Mouse (Mus musculus): ENCODE data around the gene Tent4b. TPM values are rescaled to one million over a fixed set of nuclear protein-coding genes. Genes with fewer than 3 reads are reported as not detected.

Gene Tent4b
- total RNA-seq, 2 experiments from 2014 or later = 15.7 to 19.4 TPM

DNA sequence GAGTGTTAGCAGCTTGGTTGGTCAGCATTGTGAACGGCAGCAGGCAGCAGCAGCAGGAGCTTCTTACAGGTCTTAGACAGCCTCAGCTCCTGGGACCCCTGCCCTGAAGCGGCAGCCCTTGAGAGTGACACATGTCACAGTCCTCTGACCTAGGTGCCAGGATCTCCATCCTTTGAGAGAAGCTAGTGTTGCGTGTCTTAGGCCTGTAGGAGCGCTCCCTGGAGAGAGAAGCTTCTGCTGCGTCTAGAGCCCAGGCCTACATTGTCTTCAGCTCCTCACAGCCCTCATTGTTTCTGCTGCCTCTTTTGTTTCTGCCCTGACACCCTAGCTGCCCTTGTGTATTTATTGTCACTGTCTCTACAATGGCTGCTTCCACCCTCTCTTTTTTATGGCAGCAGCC is 26.3 kb downstream of the Tent4b start:
- no peak for DNase-seq
- intact Hi-C loops (cut with DNase I) = no loop called here

DNA sequence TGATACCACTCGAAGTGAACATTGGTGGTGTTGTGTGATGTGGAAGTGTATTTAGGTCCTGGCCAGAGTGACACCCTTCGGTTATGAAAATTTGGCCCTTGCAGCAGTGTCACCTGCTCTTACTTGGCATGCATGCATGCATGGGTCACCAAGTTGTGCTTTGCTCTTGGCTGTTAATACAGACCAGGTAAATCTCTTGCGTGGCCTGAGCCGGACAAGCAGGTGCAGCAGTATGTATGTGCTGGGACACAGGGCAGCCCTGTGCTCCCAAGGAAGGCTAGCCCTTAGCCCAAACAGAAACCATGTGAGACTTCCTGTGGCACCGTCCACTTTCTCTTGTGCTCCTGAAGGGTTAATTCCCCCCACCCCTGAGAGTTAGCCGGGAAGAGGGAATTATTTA is 28.8 kb downstream of the Tent4b start:
- peak in 1 of 2 experiments; percentile 12 for DNase-seq
- intact Hi-C loops (cut with DNase I) = no loop called here

- no peak for DNase-seq
- intact Hi-C loops (cut with DNase I) = no loop called here
Measured at GRCm38 (mm10) chr8:88228286-88228685, 29.3 kb downstream of the Tent4b start.

DNA sequence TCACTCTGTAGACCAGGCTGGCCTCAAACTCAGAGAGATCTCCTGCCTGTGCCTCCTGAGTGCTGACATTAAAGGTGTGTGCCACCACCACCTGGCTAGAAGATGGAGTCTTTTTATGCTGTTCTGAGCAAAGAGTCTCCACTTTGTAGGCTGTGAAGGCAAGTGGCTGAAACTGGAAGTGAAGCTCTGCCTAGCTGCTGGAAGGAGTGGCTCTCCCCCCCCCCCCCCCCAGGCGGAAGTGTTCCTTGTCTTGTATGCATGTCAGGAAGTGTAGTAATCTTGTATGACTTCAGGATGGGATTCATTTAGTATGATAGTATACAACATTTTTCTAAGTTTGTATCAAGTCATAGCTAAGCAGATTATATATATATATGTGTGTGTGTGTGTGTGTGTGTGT is 29.8 kb downstream of the Tent4b start:
- intact Hi-C loops (cut with DNase I) = no loop called here
- DNase-seq = no peak

DNA sequence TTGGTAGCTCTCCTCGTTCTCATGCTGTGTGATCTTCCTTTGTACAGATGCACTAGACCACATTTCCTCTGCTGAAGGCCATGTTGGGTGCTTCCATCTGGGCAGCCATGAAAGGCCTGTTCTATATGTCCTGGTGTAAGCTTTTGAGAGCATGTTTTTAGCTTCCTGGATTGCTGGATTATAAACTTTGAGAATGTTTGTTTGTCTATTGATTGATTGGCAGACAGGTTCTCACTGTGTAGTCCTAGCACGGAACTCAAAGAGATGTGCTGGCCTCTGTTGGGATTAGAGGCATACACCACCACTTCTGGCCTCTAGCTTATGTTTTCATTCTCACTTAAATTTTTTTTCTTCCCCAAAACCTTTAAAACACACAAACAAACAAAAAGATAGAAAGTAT is 37.7 kb downstream of the Tent4b start:
- DNase-seq = no peak
- intact Hi-C loops (cut with DNase I) = no loop called here

DNA sequence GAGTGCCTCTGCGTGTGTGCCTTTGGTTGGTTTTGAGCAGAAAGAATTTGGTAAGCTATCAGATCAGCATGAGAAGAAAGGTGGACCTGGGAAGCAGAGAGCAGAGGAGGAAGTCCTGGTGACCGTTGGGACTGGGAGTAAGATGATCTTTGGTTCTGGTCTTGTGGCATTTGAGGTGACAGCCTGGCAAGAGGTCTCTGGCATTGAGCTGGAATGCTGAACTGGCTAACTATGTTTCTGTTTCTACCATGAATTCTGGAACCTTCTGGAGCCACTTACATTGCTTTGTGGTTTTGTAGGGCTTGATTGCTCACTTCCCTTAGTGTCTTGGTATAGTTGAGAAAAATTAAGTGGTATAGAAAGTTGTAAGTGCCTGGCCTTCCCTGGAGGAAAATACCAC is 38.6 kb downstream of the Tent4b start:
- no peak for DNase-seq
- intact Hi-C loops (cut with DNase I) = no loop called here

DNA sequence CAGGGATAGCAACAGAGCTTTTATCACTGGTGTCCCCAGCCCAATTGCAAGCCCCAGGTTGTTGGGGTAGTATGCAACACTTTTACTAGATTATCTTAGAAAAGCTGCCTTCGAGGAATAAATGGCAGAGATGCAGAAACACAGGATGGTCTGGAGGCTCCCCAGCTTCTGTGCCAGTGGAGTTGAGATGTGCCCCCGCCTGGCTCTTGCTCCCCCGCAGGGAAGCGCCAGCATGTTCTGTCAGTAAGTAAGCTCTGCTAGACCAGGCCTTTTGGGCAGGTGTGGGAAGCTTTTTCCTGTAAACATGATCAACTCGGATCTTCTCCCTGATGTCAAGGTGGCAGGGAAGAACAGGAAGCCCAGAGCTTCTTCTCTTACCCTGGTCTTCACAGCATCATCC is 40.3 kb downstream of the Tent4b start:
- intact Hi-C loops (cut with DNase I) = no loop called here
- DNase-seq = no peak

GRCm38 (mm10) chr8:88241871-88242270 is 42.9 kb downstream of the Tent4b start:
- intact Hi-C loops (cut with DNase I) = loop anchor here (5.0 kb wide), 2 partner anchors 75 to 125 kb away; partner anchors contain the start of gene Cnep1r1
- no peak for DNase-seq

DNA sequence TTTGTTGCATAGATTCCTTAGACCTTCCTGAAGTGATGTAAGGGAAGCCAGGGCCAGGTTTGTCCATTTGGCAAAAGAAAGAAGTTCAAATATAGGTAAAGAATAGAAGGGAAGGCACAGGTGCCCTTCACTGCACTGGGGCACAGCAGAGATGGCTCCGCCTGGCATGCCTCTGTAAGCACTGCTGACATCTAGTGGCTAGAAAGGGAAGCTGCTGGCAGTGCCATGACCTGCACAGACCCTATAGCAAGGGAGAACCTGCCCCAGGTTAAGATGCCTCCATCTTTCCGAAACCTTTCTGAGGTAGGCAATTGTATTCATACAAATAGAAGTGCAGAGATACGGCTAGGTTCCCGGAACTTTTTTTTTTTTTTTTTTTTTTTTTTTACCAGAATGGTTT is 45.3 kb downstream of the Tent4b start:
- DNase-seq = peak; percentile 71 to 76
- intact Hi-C loops (cut with DNase I) = loop anchor here (2.0 to 5.0 kb wide), 3 partner anchors 43 to 127 kb away; partner anchors contain the start of gene Cnep1r1

- intact Hi-C loops (cut with DNase I) = no loop called here
- DNase-seq = peak; percentile 40 to 65
Measured at GRCm38 (mm10) chr8:88252791-88253190, 53.8 kb downstream of the Tent4b start.

DNA sequence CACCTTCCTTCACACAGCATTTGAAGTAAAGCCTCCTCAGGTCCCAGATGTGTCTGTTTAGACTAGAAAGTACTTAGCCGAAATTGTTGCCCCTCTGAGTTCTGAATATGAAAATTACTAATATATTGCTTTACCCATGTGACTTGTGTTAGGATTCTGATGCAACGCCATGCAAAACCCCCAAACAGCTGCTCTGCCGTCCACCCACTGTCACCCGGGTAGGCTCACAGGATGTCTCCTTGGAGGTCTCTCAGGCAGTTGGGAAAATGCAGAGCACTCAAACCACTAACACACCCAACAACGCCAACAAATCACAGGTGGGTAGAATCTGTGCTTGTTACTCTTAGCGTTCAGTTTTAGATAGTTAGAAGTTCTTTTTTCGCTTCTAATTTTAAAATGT is 55.9 kb downstream of the Tent4b start:
- no peak for DNase-seq
- intact Hi-C loops (cut with DNase I) = no loop called here

GRCm38 (mm10) chr8:88258024-88258423 is 59.0 kb downstream of the Tent4b start:
- DNase-seq = no peak
- intact Hi-C loops (cut with DNase I) = no loop called here

DNA sequence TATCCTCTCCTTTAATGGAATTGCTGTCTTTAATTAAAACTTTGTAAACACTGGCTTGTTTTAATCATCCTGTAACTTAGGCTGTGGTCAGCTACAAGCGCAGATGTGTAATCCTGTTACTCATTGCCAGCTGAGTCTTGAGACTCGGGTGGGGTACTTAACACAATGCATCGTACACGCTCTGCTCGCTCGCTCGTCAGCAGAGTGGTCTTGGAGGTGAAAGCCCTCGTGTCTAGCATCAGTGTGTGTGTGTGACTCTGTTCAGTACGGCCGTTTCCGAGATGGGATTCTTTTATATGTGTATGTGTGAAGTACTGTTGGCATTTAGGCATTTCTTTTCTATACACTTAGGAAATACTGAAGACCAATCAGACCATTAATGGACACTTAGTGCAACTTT is 59.5 kb downstream of the Tent4b start:
- intact Hi-C loops (cut with DNase I) = no loop called here

DNA sequence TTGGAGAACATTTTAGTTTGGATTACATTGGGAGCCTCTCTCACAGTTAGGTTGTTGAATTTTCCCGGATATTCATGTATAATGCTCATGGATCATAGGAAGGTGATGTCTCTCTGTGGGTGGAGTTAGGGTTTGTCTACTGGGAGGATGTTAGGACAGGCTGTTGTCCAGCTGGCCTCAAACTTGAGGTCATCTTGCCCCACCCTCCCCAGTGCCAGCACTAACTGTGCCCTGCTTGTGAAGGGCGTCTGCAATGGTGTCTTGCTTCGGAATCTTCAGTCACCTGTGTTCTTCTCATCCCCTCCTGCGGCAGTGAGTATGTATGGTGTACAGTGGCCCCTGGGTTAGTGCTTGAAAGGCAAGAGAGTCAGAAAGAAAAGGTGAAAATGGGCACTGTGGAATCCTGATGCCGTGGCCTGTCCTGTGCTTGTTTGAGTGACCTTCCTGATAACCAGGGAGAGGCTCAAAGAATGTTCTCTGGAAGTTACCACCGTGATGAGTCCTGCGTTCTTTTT is 61.5 kb downstream of the Tent4b start:
- intact Hi-C loops (cut with DNase I) = no loop called here
- DNase-seq = no peak

More for the DNA sequence above, 59.5 kb downstream of the Tent4b start:
- DNase-seq = no peak

DNA sequence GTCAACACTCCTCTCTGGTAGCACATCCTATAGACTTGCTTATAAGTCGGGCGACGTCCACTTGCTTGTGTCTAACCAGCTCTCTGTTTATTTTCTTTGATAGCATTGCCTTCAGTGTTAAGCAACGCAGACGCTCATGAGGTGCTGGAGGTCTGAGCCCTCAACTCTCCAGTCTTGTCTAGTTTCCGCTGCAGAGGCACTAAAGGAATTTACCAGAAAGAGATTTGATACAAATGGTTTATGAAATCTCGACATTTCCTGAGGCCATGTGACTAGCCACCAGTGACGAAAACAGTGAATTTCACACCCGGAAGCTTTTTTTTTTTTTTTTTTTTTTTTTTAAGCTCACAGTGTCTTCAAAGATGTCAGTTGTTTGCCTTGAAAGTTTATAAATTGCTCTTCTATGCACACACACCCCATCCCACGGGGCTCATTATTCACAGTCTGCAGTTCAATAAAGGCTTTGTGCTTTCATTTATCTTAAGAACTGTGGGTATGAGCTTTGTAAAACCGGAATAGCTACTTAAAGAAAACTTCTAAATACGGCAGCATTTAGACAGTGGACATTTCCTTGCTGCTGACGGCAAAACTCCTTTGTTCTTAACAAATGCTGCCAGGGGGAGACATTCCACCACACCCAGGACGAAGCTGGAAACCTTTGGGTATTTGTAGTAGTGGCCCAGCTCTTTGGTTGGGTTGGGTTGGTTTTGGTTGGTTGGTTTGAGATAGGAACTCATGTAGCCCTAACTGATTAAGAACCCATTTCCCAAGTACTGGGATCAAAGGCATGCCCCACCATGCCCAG is 64.0 kb downstream of the Tent4b start:
- intact Hi-C loops (cut with DNase I) = no loop called here
- no peak for DNase-seq

- intact Hi-C loops (cut with DNase I) = loop anchor here (5.0 kb wide), 1 partner anchor 437 kb away; no protein-coding TSS in a partner anchor
Measured at GRCm38 (mm10) chr8:88265511-88265910, 66.5 kb downstream of the Tent4b start.

DNA sequence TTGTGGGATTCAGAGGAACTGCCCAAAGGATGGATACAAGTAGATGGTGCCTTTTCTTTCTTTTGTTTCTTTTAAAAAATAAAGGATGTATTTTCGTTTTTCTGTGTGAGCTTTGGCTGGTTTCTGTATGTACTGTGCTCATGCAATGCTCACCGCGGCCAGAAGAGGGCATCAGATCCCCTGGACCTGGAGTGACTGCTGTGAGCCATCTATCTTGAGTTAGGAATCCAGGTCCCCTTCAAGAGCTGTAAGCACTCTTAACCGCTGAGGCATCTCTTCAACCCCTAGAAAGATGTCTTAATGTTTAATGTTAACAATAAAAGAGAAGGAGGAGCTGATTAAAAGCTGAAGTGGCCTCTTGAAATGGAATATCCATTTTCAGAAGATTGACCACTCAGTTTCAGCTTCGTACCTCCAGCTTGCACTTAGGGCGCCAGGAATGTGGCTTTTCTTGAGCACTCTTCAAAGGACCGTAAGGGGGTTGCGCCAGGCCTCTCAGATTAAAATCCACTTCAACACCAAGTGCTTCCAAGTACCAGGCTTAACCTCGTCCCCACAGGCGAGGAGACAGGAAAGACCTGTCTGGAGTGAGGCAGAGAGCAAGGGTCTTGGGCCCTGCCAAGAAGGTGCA is 67.3 kb downstream of the Tent4b start:
- intact Hi-C loops (cut with DNase I) = loop anchor here (2.0 to 5.0 kb wide), 4 partner anchors 41 to 436 kb away; no protein-coding TSS in a partner anchor
- peak; percentile 87 to 93 for DNase-seq

More at GRCm38 (mm10) chr8:88265511-88265910, 66.5 kb downstream of the Tent4b start:
- no peak for DNase-seq

DNA sequence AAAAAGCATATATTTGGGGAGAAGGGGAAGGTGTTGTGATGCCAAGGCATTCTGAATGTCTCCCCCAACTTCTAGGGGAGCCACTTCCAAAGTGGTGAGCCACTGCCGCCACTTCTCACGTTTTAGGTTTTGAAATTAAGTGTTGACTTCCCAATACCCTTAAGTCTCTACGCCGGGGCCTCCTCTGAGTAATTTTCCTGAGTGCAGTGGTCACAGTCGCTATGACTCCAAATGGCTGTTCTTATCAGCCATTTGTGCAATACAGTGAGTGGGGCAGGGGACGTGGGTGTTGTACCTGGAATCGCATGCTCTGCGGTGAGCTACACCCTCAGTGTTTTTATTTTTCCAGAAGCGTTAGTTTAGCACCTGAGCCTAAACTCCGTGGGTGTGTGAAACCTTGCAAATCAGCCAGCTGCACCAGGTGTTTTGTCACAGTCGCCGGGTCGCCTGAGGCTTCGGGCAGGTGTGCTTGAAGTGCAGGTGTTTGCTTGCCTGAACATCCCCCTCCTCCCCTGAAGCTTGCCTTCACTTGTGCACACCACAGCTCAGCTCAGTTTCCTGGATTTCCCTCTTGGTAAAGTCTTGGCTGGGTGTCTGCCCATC is 67.9 kb downstream of the Tent4b start:
- no peak for DNase-seq
- intact Hi-C loops (cut with DNase I) = loop anchor here (2.0 to 5.0 kb wide), 4 partner anchors 40 to 435 kb away; no protein-coding TSS in a partner anchor

DNA sequence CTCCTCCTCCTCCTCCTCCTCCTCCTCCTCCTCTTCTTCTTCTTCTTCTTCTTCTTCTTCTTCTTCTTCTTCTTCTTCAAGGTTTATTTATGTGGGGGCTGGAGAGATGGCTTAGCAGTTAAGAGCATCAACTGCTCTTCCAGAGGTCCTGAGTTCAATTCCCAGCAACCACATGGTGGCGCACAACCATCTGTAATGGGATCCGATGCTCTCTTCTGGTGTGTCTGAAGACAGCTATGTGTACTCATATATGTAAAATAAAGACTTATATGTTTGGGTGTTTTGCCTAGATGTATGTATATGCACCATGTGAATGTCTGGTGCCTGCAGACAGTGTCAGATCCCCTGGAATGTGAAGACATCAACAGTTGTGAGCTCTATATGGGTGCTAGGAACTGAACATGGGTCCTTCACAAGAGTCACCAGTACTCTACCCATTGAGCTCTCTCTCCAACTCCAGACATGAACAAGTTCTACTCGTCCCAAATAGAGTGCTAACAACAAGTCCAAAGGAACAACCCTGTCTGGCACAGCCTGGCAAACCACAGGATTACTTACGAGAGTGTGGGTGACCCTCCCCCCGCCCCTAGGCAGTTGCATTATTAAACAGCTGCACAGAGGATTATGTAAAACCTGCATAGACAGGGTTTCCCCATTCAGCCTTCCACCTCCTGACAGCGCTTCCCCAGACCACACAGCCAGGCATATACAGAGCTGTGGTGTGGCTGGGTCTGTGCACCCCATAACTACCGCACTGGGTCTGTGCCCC is 70.3 kb downstream of the Tent4b start:
- intact Hi-C loops (cut with DNase I) = loop anchor here (5.0 kb wide), 1 partner anchor 433 kb away; no protein-coding TSS in a partner anchor
- DNase-seq = no peak

DNA sequence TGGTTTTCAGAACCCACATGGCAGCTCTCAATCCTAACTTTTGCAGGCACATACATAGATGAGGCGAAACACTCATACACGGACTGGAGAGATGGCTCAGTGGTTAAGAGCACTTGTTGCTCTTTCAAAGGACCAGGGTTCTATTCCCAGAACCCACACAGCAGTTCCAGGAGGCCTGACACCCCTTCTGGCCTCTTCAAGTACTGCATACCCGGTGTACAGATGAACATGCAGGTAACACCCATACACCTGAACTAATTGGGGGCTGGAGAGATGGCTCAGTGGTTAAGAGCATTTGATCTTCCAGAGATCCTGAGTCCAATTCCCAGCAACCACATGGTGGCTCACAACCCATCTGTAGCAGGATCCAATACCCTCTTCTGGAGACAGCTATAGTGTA is 71.1 kb downstream of the Tent4b start:
- DNase-seq = no peak
- intact Hi-C loops (cut with DNase I) = no loop called here

Measured in heart, postnatal 10 days (tissue).